Mouse (Mus musculus): ENCODE data around the gene Dlx3. TPM values are rescaled to one million over a fixed set of nuclear protein-coding genes. Genes with fewer than 3 reads are reported as not detected.

The Dlx3 gene
- polyA plus RNA-seq, 2 experiments: 0.01 TPM; not detected in 1

- WGBS (ENCODE audit: insufficient replicate concordance): 40% methylated on average over 5 of the region's 5 CpGs
- no peak for DNase-seq (ENCODE audit: low read depth in 3 of 3, low spot score in 3 of 3)
Observed at GRCm38 (mm10) chr11:95157356-95157755, 37.4 kb downstream of the Dlx3 start.

DNA sequence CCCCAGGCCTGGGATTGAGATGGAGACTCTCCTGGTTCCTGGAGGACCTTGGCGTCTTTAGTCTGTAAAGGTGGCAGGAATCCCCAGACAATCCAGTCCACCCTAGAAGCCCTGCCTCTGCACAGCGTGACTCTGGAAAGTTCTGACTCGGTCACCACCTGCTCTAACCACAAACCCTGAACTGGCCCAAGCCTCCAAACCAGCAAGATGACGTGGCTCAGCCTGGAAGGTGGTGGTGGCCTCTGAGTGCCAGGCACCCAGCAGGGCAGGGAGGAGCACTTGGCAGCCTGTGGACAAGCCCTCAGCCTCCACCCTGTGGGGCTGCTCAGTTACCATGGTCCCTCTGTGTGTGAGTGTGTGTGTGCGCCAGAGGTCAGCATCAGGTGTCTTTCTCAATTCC, 38.0 kb downstream of the Dlx3 start:
- TF ChIP-seq CTCF (IDR thresholded peaks at IDR 0.05; ENCODE audit: low read depth) (no peak), EP300 (IDR thresholded peaks at IDR 0.05; ENCODE audit: low read depth) (no peak)

More at GRCm38 (mm10) chr11:95157356-95157755, 37.4 kb downstream of the Dlx3 start:
- no peaks in the 10 kb centered on the region for H3K4me1 ChIP-seq (replicated peaks; ENCODE audit: control insufficient read depth in 2 of 2, insufficient read depth in 2 of 2, low read length in 1 of 2)
- no peak for ATAC-seq (ENCODE audit: insufficient read depth)
- no peak overlapping the region for H3K27ac ChIP-seq
- no peak overlapping the region for H3K9ac ChIP-seq (replicated peaks)
- H3K36me3 ChIP-seq (replicated peaks; ENCODE audit: control insufficient read depth, insufficient read depth, low read depth): no peaks in the 10 kb centered on the region
- H3K4me3 ChIP-seq (ENCODE audit: insufficient read depth in 1 of 2, low read depth in 2 of 2, low read length in 2 of 2): no peak overlapping the region
- peaks cover under 1% of the 10 kb centered on the region; the same call in 1 of the 2 replicates for H3K27me3 ChIP-seq (ENCODE audit: control insufficient read depth, insufficient read depth, low read length)
- H3K4me2 ChIP-seq (ENCODE audit: low read depth): no peak overlapping the region
- no peaks in the 10 kb centered on the region for H3K9me3 ChIP-seq (ENCODE audit: control insufficient read depth, low read length)
- TF ChIP-seq EP300 (IDR thresholded peaks at IDR 0.05; ENCODE audit: low read depth) (no peak), CTCF (IDR thresholded peaks at IDR 0.05; ENCODE audit: low read depth) (no peak)

DNA sequence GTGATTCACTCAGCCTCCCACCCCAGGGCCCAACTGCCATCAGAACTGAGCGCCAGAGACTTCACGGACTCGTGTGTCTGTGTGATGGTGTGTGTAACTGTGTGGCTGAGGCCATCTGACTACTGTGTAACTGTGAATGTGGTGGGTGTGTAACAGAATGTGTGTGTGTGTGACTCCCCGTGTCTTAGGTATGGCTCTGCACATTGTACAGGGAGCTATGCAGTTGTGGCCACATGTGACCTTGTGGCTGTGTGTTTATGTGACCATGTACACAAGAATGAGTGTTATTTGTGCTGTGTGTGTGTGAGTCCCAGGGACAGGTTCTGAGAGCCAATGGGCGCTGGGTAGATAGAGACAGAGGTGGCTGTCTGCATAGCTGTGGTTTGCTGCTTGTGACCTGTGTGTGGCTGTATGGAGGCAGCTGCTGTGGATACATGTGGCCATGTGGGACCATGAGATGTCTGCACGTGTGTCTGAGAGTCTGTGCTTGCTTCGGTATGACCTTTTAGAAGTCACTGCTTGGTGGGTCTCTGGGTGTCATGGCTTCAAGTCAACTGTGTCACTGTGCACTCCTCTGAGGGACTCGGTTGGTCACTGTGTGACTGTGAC, 39.9 kb downstream of the Dlx3 start:
- WGBS (ENCODE audit: insufficient replicate concordance): 69% methylated on average over 8 of the region's 8 CpGs
- Histone ChIP-seq H3K4me2 (ENCODE audit: low read depth) (no peak overlapping the region), H3K4me1 (replicated peaks; ENCODE audit: control insufficient read depth in 2 of 2, insufficient read depth in 2 of 2, low read length in 1 of 2) (no peaks in the 10 kb centered on the region), H3K9me3 (ENCODE audit: control insufficient read depth, low read length) (no peaks in the 10 kb centered on the region), H3K4me3 (ENCODE audit: insufficient read depth in 1 of 2, low read depth in 2 of 2, low read length in 2 of 2) (no peak overlapping the region), H3K9ac (replicated peaks) (no peak overlapping the region), H3K27ac (no peak overlapping the region), H3K36me3 (replicated peaks; ENCODE audit: control insufficient read depth, insufficient read depth, low read depth) (no peaks in the 10 kb centered on the region), H3K27me3 (ENCODE audit: control insufficient read depth, insufficient read depth, low read length) (no peaks in the 10 kb centered on the region)
- TF ChIP-seq CTCF (IDR thresholded peaks at IDR 0.05; ENCODE audit: low read depth) (no peak), EP300 (IDR thresholded peaks at IDR 0.05; ENCODE audit: low read depth) (no peak)
- DNase-seq (ENCODE audit: low read depth in 3 of 3, low spot score in 3 of 3) (no peak), ATAC-seq (ENCODE audit: insufficient read depth) (no peak)

More for the DNA sequence above, 38.0 kb downstream of the Dlx3 start:
- 39% methylated on average over 5 of the region's 5 CpGs for WGBS (ENCODE audit: insufficient replicate concordance)
- no peak overlapping the region for H3K9ac ChIP-seq (replicated peaks)
- H3K4me2 ChIP-seq (ENCODE audit: low read depth): no peak overlapping the region
- H3K4me3 ChIP-seq (ENCODE audit: insufficient read depth in 1 of 2, low read depth in 2 of 2, low read length in 2 of 2): no peak overlapping the region
- ATAC-seq (ENCODE audit: insufficient read depth) (no peak), DNase-seq (ENCODE audit: low read depth in 3 of 3, low spot score in 3 of 3) (no peak)
- H3K27ac ChIP-seq: no peak overlapping the region
- H3K36me3 ChIP-seq (replicated peaks; ENCODE audit: control insufficient read depth, insufficient read depth, low read depth): no peaks in the 10 kb centered on the region
- no peaks in the 10 kb centered on the region for H3K9me3 ChIP-seq (ENCODE audit: control insufficient read depth, low read length)
- H3K27me3 ChIP-seq (ENCODE audit: control insufficient read depth, insufficient read depth, low read length): no peaks in the 10 kb centered on the region
- no peaks in the 10 kb centered on the region for H3K4me1 ChIP-seq (replicated peaks; ENCODE audit: control insufficient read depth in 2 of 2, insufficient read depth in 2 of 2, low read length in 1 of 2)

DNA sequence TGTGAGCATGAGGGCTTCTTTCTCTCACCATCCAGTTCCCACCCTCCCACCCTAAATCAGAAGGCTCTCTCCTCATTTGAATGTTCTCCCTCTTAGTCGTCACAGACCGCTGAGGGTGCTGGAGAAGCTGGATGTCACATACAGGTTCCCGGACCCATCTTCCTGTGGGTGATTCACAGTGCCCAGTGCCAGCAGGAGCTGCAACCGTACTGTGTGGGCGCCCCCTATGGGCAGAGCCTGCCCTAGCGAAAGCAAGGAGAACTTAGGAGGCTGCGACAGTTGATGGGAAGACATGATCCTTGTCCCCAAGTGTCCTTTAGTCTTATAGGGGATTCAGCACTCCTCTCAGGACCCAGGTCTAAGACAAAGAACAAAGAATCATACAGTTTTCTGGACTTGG, 40.8 kb downstream of the Dlx3 start:
- DNase-seq (ENCODE audit: low read depth in 3 of 3, low spot score in 3 of 3) (no peak), ATAC-seq (ENCODE audit: insufficient read depth) (no peak)
- Histone ChIP-seq H3K4me2 (ENCODE audit: low read depth) (no peak overlapping the region), H3K36me3 (replicated peaks; ENCODE audit: control insufficient read depth, insufficient read depth, low read depth) (no peaks in the 10 kb centered on the region), H3K9me3 (ENCODE audit: control insufficient read depth, low read length) (no peaks in the 10 kb centered on the region), H3K27me3 (ENCODE audit: control insufficient read depth, insufficient read depth, low read length) (no peaks in the 10 kb centered on the region), H3K27ac (no peak overlapping the region), H3K9ac (replicated peaks) (no peak overlapping the region), H3K4me3 (ENCODE audit: insufficient read depth in 1 of 2, low read depth in 2 of 2, low read length in 2 of 2) (no peak overlapping the region), H3K4me1 (replicated peaks; ENCODE audit: control insufficient read depth in 2 of 2, insufficient read depth in 2 of 2, low read length in 1 of 2) (no peaks in the 10 kb centered on the region)
- 40% methylated on average over 7 of the region's 7 CpGs for WGBS (ENCODE audit: insufficient replicate concordance)
- peak; percentile 75 for TF ChIP-seq CTCF (IDR thresholded peaks at IDR 0.05; ENCODE audit: low read depth)
- no peak for TF ChIP-seq EP300 (IDR thresholded peaks at IDR 0.05; ENCODE audit: low read depth)

GRCm38 (mm10) chr11:95161708-95162107, 41.8 kb downstream of the Dlx3 start:
- H3K36me3 ChIP-seq (replicated peaks; ENCODE audit: control insufficient read depth, insufficient read depth, low read depth): no peaks in the 10 kb centered on the region
- ATAC-seq (ENCODE audit: insufficient read depth) (no peak), DNase-seq (ENCODE audit: low read depth in 3 of 3, low spot score in 3 of 3) (no peak)
- WGBS (ENCODE audit: insufficient replicate concordance): 61% methylated on average over 4 of the region's 4 CpGs
- no peaks in the 10 kb centered on the region for H3K27me3 ChIP-seq (ENCODE audit: control insufficient read depth, insufficient read depth, low read length)
- H3K4me1 ChIP-seq (replicated peaks; ENCODE audit: control insufficient read depth in 2 of 2, insufficient read depth in 2 of 2, low read length in 1 of 2): no peaks in the 10 kb centered on the region
- no peak for TF ChIP-seq EP300 (IDR thresholded peaks at IDR 0.05; ENCODE audit: low read depth)
- TF ChIP-seq CTCF (IDR thresholded peaks at IDR 0.05; ENCODE audit: low read depth): no peak
- H3K4me3 ChIP-seq (ENCODE audit: insufficient read depth in 1 of 2, low read depth in 2 of 2, low read length in 2 of 2): no peak overlapping the region
- H3K27ac ChIP-seq: no peak overlapping the region
- H3K4me2 ChIP-seq (ENCODE audit: low read depth): no peak overlapping the region
- H3K9ac ChIP-seq (replicated peaks): no peak overlapping the region
- no peaks in the 10 kb centered on the region for H3K9me3 ChIP-seq (ENCODE audit: control insufficient read depth, low read length)

Measured in liver, embryonic 14.5 days (tissue).